Mouse (Mus musculus): Measurements from ENCODE around the gene Mamdc4.
A peak's percentile ranks its signal among the peaks of the same experiment; 100 is the strongest.

DNA sequence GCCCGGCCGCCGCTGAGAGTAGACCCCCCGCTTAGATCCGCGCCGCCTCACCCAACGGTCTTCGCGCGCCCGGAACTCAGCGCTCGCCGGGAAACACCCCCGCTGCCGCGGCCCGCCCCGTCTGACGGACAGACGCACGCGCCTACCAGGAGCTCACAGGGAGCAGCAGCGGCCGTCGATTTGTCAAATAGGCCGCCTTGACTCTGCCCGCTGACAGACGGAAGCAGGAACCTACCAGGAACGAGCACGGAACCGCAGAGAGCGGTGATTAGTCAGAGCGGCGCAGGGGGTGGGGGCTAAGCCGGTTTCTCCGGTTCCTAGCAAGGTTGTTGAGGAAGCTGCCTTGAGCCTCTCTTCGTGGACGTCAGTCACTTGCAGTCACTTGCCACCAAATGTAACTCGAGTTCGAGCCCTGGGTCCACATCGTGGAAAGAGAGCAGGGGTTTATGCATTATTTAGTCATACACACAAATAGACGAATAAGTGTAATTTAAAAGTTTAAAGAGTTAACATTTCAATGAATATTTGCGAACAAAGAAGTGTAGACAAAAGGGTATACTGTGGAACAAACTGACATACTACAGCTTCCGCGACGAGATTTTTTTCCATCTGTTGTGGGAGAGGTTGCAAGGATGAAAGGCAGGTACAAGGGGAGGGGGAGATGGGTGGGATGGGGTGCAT lies 27.7 kb downstream of the Mamdc4 start, which contains the start of gene Traf2:
- TF ChIP-seq CTCF (IDR thresholded peaks at IDR 0.05; ENCODE audit: control insufficient read depth, insufficient read depth, low read length) (no peak), POLR2A (IDR thresholded peaks at IDR 0.05; ENCODE audit: borderline replicate concordance, control insufficient read depth, low read depth, low read length) (peak; percentile 71; the same call in 1 of the 2 replicates)
